Mouse (Mus musculus): ENCODE results near the gene Pelp1. TPM values are rescaled to one million over a fixed set of nuclear protein-coding genes. Genes with fewer than 3 reads are reported as not detected.

Pelp1 gene
- total and polyA plus RNA-seq, 2 experiments from 2014 or later = 10.9 to 15.9 TPM

- TF ChIP-seq CTCF (IDR thresholded peaks at IDR 0.05; ENCODE audit: low read depth) = no peak
- no peak for TF ChIP-seq EP300 (IDR thresholded peaks at IDR 0.05; ENCODE audit: low read depth)
- no peak overlapping the region for H3K9ac ChIP-seq (replicated peaks; ENCODE audit: low read depth, low read length)
- no peaks in the 10 kb centered on the region for H3K9me3 ChIP-seq (replicated peaks; ENCODE audit: control insufficient read depth, low read length)
- H3K27ac ChIP-seq (ENCODE audit: low read depth) = no peak overlapping the region
- WGBS = 69% methylated on average over 5 of the region's 5 CpGs
- H3K27me3 ChIP-seq (ENCODE audit: control insufficient read depth, insufficient read depth, low read length) = no peaks in the 10 kb centered on the region
- no peak overlapping the region for H3K4me2 ChIP-seq (ENCODE audit: low read depth, low read length)
- DNase-seq (ENCODE audit: low spot score) (no peak), ATAC-seq (ENCODE audit: insufficient read depth, low read depth) (no peak)
- H3K36me3 ChIP-seq (replicated peaks; ENCODE audit: control insufficient read depth, insufficient read depth, low read length) = peaks cover 19% of the 10 kb centered on the region
- no peaks in the 10 kb centered on the region for H3K4me1 ChIP-seq (ENCODE audit: control insufficient read depth, insufficient read depth)
- H3K4me3 ChIP-seq (ENCODE audit: low read depth, low read length) = no peak overlapping the region
Observed at GRCm38 (mm10) chr11:70387436-70387835, 22.4 kb downstream of the Pelp1 start.

GRCm38 (mm10) chr11:70384136-70384535 is 25.7 kb downstream of the Pelp1 start:
- no peak for DNase-seq (ENCODE audit: low spot score)
- ATAC-seq (ENCODE audit: insufficient read depth, low read depth) = no peak
- TF ChIP-seq CTCF (IDR thresholded peaks at IDR 0.05; ENCODE audit: low read depth) (no peak), EP300 (IDR thresholded peaks at IDR 0.05; ENCODE audit: low read depth) (no peak)
- no peak overlapping the region for H3K4me3 ChIP-seq (ENCODE audit: low read depth, low read length)
- H3K4me2 ChIP-seq (ENCODE audit: low read depth, low read length) = no peak overlapping the region
- no peaks in the 10 kb centered on the region for H3K9me3 ChIP-seq (replicated peaks; ENCODE audit: control insufficient read depth, low read length)
- 0 out of 2 replicates have a peak, but pooled peaks cover 5% of the 10 kb centered on the region for H3K36me3 ChIP-seq (replicated peaks; ENCODE audit: control insufficient read depth, insufficient read depth, low read length)
- WGBS = 73% methylated on average over 3 of the region's 3 CpGs
- H3K4me1 ChIP-seq (ENCODE audit: control insufficient read depth, insufficient read depth) = no peaks in the 10 kb centered on the region
- H3K27me3 ChIP-seq (ENCODE audit: control insufficient read depth, insufficient read depth, low read length) = no peaks in the 10 kb centered on the region
- no peak overlapping the region for H3K27ac ChIP-seq (ENCODE audit: low read depth)
- no peak overlapping the region for H3K9ac ChIP-seq (replicated peaks; ENCODE audit: low read depth, low read length)

GRCm38 (mm10) chr11:70381330-70381729 is 28.5 kb downstream of the Pelp1 start:
- H3K27me3 ChIP-seq (ENCODE audit: control insufficient read depth, insufficient read depth, low read length) = no peaks in the 10 kb centered on the region

GRCm38 (mm10) chr11:70380478-70381005 is 29.3 kb downstream of the Pelp1 start:
- no peak for DNase-seq (ENCODE audit: low spot score)
- Histone ChIP-seq H3K36me3 (replicated peaks; ENCODE audit: control insufficient read depth, insufficient read depth, low read length) (0 out of 2 replicates have a peak, but pooled peaks cover 5% of the 10 kb centered on the region), H3K9me3 (replicated peaks; ENCODE audit: control insufficient read depth, low read length) (no peaks in the 10 kb centered on the region), H3K9ac (replicated peaks; ENCODE audit: low read depth, low read length) (no peak overlapping the region), H3K4me1 (ENCODE audit: control insufficient read depth, insufficient read depth) (no peaks in the 10 kb centered on the region), H3K4me2 (ENCODE audit: low read depth, low read length) (no peak overlapping the region), H3K27me3 (ENCODE audit: control insufficient read depth, insufficient read depth, low read length) (no peaks in the 10 kb centered on the region), H3K4me3 (ENCODE audit: low read depth, low read length) (no peak overlapping the region), H3K27ac (ENCODE audit: low read depth) (no peak overlapping the region)
- WGBS = 4% methylated on average over 1 of the region's 1 CpGs
- TF ChIP-seq CTCF (IDR thresholded peaks at IDR 0.05; ENCODE audit: low read depth) (no peak), EP300 (IDR thresholded peaks at IDR 0.05; ENCODE audit: low read depth) (no peak)
- no peak for ATAC-seq (ENCODE audit: insufficient read depth, low read depth)

More at GRCm38 (mm10) chr11:70381330-70381729, 28.5 kb downstream of the Pelp1 start:
- DNase-seq (ENCODE audit: low spot score) (no peak), ATAC-seq (ENCODE audit: insufficient read depth, low read depth) (no peak)
- Histone ChIP-seq H3K9ac (replicated peaks; ENCODE audit: low read depth, low read length) (no peak overlapping the region), H3K27ac (ENCODE audit: low read depth) (no peak overlapping the region), H3K9me3 (replicated peaks; ENCODE audit: control insufficient read depth, low read length) (no peaks in the 10 kb centered on the region), H3K4me1 (ENCODE audit: control insufficient read depth, insufficient read depth) (no peaks in the 10 kb centered on the region), H3K36me3 (replicated peaks; ENCODE audit: control insufficient read depth, insufficient read depth, low read length) (0 out of 2 replicates have a peak, but pooled peaks cover 5% of the 10 kb centered on the region), H3K4me3 (ENCODE audit: low read depth, low read length) (no peak overlapping the region), H3K4me2 (ENCODE audit: low read depth, low read length) (no peak overlapping the region)
- TF ChIP-seq EP300 (IDR thresholded peaks at IDR 0.05; ENCODE audit: low read depth) (no peak), CTCF (IDR thresholded peaks at IDR 0.05; ENCODE audit: low read depth) (no peak)
- WGBS = 69% methylated on average over 2 of the region's 2 CpGs

- Histone ChIP-seq H3K9me3 (replicated peaks; ENCODE audit: control insufficient read depth, low read length) (no peaks in the 10 kb centered on the region), H3K4me3 (ENCODE audit: low read depth, low read length) (no peak overlapping the region), H3K9ac (replicated peaks; ENCODE audit: low read depth, low read length) (no peak overlapping the region), H3K27ac (ENCODE audit: low read depth) (no peak overlapping the region), H3K27me3 (ENCODE audit: control insufficient read depth, insufficient read depth, low read length) (0 out of 2 replicates have a peak, but pooled peaks cover 9% of the 10 kb centered on the region), H3K4me1 (ENCODE audit: control insufficient read depth, insufficient read depth) (no peaks in the 10 kb centered on the region), H3K4me2 (ENCODE audit: low read depth, low read length) (no peak overlapping the region), H3K36me3 (replicated peaks; ENCODE audit: control insufficient read depth, insufficient read depth, low read length) (no peaks in the 10 kb centered on the region)
- TF ChIP-seq CTCF (IDR thresholded peaks at IDR 0.05; ENCODE audit: low read depth) (no peak), EP300 (IDR thresholded peaks at IDR 0.05; ENCODE audit: low read depth) (no peak)
- DNase-seq (ENCODE audit: low spot score) = no peak
- 73% methylated on average over 6 of the region's 6 CpGs for WGBS
- no peak for ATAC-seq (ENCODE audit: insufficient read depth, low read depth)
Observed at GRCm38 (mm10) chr11:70376054-70376453, 33.8 kb downstream of the Pelp1 start.

- no peak for DNase-seq (ENCODE audit: low spot score)
- 53% methylated on average over 3 of the region's 3 CpGs for WGBS
Observed at GRCm38 (mm10) chr11:70374302-70374701, 35.5 kb downstream of the Pelp1 start.

More at GRCm38 (mm10) chr11:70374302-70374701, 35.5 kb downstream of the Pelp1 start:
- Histone ChIP-seq H3K4me3 (ENCODE audit: low read depth, low read length) (no peak overlapping the region), H3K9me3 (replicated peaks; ENCODE audit: control insufficient read depth, low read length) (no peaks in the 10 kb centered on the region), H3K36me3 (replicated peaks; ENCODE audit: control insufficient read depth, insufficient read depth, low read length) (no peaks in the 10 kb centered on the region), H3K27ac (ENCODE audit: low read depth) (no peak overlapping the region), H3K9ac (replicated peaks; ENCODE audit: low read depth, low read length) (no peak overlapping the region), H3K4me1 (ENCODE audit: control insufficient read depth, insufficient read depth) (no peaks in the 10 kb centered on the region), H3K4me2 (ENCODE audit: low read depth, low read length) (no peak overlapping the region), H3K27me3 (ENCODE audit: control insufficient read depth, insufficient read depth, low read length) (0 out of 2 replicates have a peak, but pooled peaks cover 9% of the 10 kb centered on the region)
- TF ChIP-seq EP300 (IDR thresholded peaks at IDR 0.05; ENCODE audit: low read depth) (no peak), CTCF (IDR thresholded peaks at IDR 0.05; ENCODE audit: low read depth) (no peak)
- ATAC-seq (ENCODE audit: insufficient read depth, low read depth) = no peak
